Mouse (Mus musculus) liver, adult 10 weeks (tissue): ENCODE data around the gene Slc25a47. TPM values are rescaled to one million over a fixed set of nuclear protein-coding genes. Genes with fewer than 3 reads are reported as not detected.

Experiments used
- polyA plus RNA-seq: library from polyadenylated mRNA; stranded (reverse); fragments of 350-450 nt; fragmentation: Illumina TruSeq; extraction: RNeasy Lipid Tissue Mini Kit (QIAGEN cat#74804); gene quantifications from one replicate; pipeline ENCODE4 v1.2.3, GENCODE M21; 2014; ENCODE audit warnings: low read depth, low replicate concordance

Slc25a47 gene
- polyA plus RNA-seq = 42.0 TPM

GRCm38 (mm10) chr12:108835840-108836409 is at the start of gene Slc25a47, which contains the start of gene Slc25a29:
Gene Slc25a47, plus strand, starts transcription at chr12:108836046.
Gene Slc25a29, minus strand, starts transcription at chr12:108835883.

GRCm38 (mm10) chr12:108792546-108793452 is 43.0 kb upstream of the Slc25a47 start, which contains the start of gene Yy1:
Gene Yy1, plus strand, starts transcription at chr12:108792973.

GRCm38 (mm10) chr12:108892989-108893714 is 57.3 kb downstream of the Slc25a47 start, which contains the start of gene Wdr25:
Gene Wdr25, plus strand, starts transcription at chr12:108893631.

GRCm38 (mm10) chr12:108893715-108894431 is 58.0 kb downstream of the Slc25a47 start, which contains the start of gene Wars:
Gene Wars, minus strand, starts transcription at chr12:108894174.

Other genes with a start within 250 kb of the Slc25a47 start
- not detected for gene Degs2, start 133.7 kb upstream of the Slc25a47 start, polyA plus RNA-seq
- gene Yy1, start 43.1 kb upstream of the Slc25a47 start, polyA plus RNA-seq = 35.6 TPM
- not detected for gene Slc25a29, start 163 bp upstream of the Slc25a47 start, polyA plus RNA-seq
- 0.32 TPM for gene Wdr25, start 57.6 kb downstream of the Slc25a47 start, polyA plus RNA-seq
- 4.4 TPM for gene Wars, start 58.1 kb downstream of the Slc25a47 start, polyA plus RNA-seq
- gene Begain, start 232.2 kb downstream of the Slc25a47 start, polyA plus RNA-seq = not detected